Mouse (Mus musculus) C2C12 (cell line): Measurements from ENCODE around the gene Fzd2.

Experiments used
- CEBPB ChIP-seq: IDR thresholded peaks from one replicate; pipeline ENCODE4 v1.6.1; 2011; ENCODE audit warnings: low read depth, mild to moderate bottlenecking, control low read depth, moderate library complexity
- CTCF ChIP-seq: IDR thresholded peaks from one replicate; pipeline ENCODE4 v1.5.1; 2011; ENCODE audit not compliant: control insufficient read depth, insufficient read depth, insufficient read length
- MAX ChIP-seq: IDR thresholded peaks from one replicate; pipeline ENCODE4 v1.6.1; 2011; ENCODE audit warnings: mild to moderate bottlenecking, control low read depth
- MYOD1 ChIP-seq: IDR thresholded peaks from one replicate; pipeline ENCODE4 v1.6.1; 2011; ENCODE audit warnings: low read depth; ENCODE audit not compliant: control insufficient read depth, insufficient read length
- MYOG ChIP-seq: IDR thresholded peaks from one replicate; pipeline ENCODE4 v1.6.1; 2011; ENCODE audit not compliant: control insufficient read depth, insufficient read length; ENCODE audit errors: extremely low read depth
- USF1 ChIP-seq: IDR thresholded peaks from one replicate; pipeline ENCODE4 v1.6.1; 2011; ENCODE audit warnings: low read depth, mild to moderate bottlenecking, control low read depth, moderate library complexity

DNA sequence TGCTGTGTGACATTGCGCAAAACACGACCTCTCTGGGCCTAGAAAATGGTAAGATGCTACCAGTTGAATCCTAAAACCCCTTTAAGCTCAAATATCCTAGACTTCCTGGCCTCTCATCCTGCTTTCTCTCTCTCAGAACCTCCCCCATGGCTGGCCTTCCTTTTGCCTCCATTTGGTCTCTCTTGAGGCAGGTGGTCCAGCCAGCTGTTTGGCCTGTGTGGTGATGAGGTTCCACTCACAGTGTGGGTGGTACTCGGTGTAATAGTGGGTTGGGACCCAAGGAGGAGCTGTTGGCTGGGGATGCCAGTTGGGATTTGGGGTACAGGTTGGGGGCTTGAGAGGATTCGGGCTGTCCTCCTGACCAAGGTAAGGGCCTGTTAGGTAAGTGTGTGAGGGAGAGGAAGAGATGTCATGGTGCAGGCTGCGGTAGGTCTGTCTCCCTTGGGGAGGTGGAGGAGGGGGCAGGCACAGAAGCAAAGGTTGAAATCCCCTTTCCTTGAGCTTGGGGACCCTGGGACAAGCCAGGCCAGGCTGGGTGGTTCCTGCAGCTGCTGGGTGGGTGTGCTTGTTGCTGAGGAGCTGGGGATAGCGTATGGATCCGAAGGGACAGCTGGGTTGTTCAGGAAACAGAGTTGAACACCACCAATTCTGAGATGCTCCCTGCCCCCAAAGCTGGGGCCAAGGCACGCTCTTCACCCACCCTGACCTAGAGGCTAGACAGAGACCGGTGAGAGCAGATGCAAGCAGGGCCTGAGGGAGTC, 23.2 kb downstream of the Fzd2 start:
- TF ChIP-seq CEBPB (no peak), USF1 (no peak), CTCF (no peak), MAX (no peak), MYOG (no peak), MYOD1 (no peak)
